Mouse (Mus musculus) kidney, embryonic 14.5 days (tissue): ENCODE data around the gene Faim. TPM values are rescaled to one million over a fixed set of nuclear protein-coding genes. Genes with fewer than 3 reads are reported as not detected.

Experiments
- ATAC-seq: fragments of 200-750 bp; cut with Nextera tagmentation; 2 replicates; pipeline ENCODE4 v1.8.0; 2017; ENCODE audit warnings: moderate number of reproducible peaks, mild to moderate bottlenecking, moderate TSS enrichment, moderate library complexity; ENCODE audit not compliant: low FRiP score, low TSS enrichment
- H3K27ac ChIP-seq: fragments of 300-500 bp; sonication (generic); 2 replicates; pipeline ENCODE4 v1.5.1; 2014; ENCODE audit warnings: low read depth, mild to moderate bottlenecking, low read length, moderate library complexity, mixed read lengths
- H3K27me3 ChIP-seq: fragments of 300-500 bp; sonication (generic); 2 replicates; pipeline ENCODE4 v1.6.1; 2014; ENCODE audit warnings: mild to moderate bottlenecking, low read length; ENCODE audit not compliant: control insufficient read depth, insufficient read depth
- H3K36me3 ChIP-seq: fragments of 300-500 bp; sonication (generic); 2 replicates; pipeline ENCODE4 v1.6.1; 2014; ENCODE audit warnings: low read length, mixed read lengths; ENCODE audit not compliant: control insufficient read depth, insufficient read depth
- H3K4me1 ChIP-seq: fragments of 300-500 bp; sonication (generic); 2 replicates; pipeline ENCODE4 v1.6.1; 2014; ENCODE audit warnings: low read length, mixed read lengths; ENCODE audit not compliant: control insufficient read depth, insufficient read depth
- H3K4me2 ChIP-seq: fragments of 300-500 bp; sonication (generic); replicated peaks from 2 replicates; pipeline ENCODE4 v1.6.1; 2014; ENCODE audit warnings: low read depth, mild to moderate bottlenecking, low read length
- H3K4me3 ChIP-seq: fragments of 300-500 bp; sonication (generic); 2 replicates; pipeline ENCODE4 v1.5.1; 2014; ENCODE audit warnings: mild to moderate bottlenecking, low read length
- H3K9ac ChIP-seq: fragments of 300-500 bp; sonication (generic); 2 replicates; pipeline ENCODE4 v1.6.1; 2014; ENCODE audit warnings: low read depth, mild to moderate bottlenecking, low read length, moderate library complexity
- H3K9me3 ChIP-seq: fragments of 300-500 bp; sonication (generic); 2 replicates; pipeline ENCODE4 v1.6.1; 2016; ENCODE audit warnings: low read length; ENCODE audit not compliant: control insufficient read depth
- WGBS: fragments of 180-500 bp; shearing (Covaris S2); extraction: QIAGEN DNeasy Blood & Tissue Kit; methylation state at CpG from one replicate; pipeline ENCODE4 v1.1.7; 2014; 5-methylcytosine and 5-hydroxymethylcytosine counted together
- polyA plus RNA-seq: library from polyadenylated mRNA; unstranded; fragments of >200 nt; fragmentation: Nextera tagmentation; extraction: Ambion mirVana; gene quantifications from 2 replicates; pipeline ENCODE4 v1.2.1, GENCODE M21; 2014

The Faim gene
- polyA plus RNA-seq, result 52.0 and 55.7 TPM in 2 replicates

DNA sequence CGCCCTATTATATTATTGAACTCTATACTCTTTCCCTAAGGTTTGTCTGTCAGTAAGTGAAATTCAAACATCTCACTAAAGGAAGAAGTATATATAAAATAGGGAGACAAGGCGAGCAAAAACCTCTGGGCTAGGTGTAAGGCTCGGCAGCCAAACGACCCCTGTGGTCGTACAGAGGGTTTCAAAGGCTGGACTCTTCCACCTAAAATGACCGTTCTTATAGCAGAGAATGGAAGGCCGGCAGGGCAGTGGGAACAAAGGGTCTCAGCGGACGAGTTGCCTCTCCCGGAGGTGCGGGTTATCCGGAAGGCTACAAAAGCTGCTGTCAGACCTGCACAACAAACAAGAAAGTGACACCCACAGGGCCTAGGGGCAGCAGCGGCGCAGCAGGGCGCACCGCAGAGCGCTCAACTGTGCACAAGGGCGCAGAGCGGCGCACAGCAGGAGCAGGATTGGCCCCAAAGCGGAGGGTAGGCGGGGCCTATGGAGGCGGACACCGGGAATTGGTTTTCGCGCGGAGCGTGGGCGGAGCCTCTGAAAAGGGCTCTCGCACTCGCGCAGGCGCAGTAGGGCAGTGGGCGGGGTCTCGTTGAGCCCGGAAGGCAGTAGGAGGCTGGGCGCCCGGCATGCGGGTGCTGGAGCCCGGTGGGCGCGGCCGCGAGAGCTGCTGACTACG lies at the start of gene Faim:
Faim (plus strand) TSS at position 574 of the 676 bp plus-strand sequence.
- peak; percentile 99 for ATAC-seq
- Histone ChIP-seq H3K27me3 (peaks cover 16% of the 10 kb centered on the region), H3K27ac (no peak within 1 kb of the TSS), H3K9ac (peak within 1 kb of the TSS; percentile 67), H3K9me3 (no peaks in the 10 kb centered on the region), H3K4me2 (peak within 1 kb of the TSS; percentile 83), H3K4me1 (peaks cover 3% of the 10 kb centered on the region; the same call in 1 of the 2 replicates), H3K4me3 (peak within 1 kb of the TSS; percentile 81), H3K36me3 (no peaks in the 10 kb centered on the region)
- under 1% methylated on average over 38 of the region's 45 CpGs for WGBS

DNA sequence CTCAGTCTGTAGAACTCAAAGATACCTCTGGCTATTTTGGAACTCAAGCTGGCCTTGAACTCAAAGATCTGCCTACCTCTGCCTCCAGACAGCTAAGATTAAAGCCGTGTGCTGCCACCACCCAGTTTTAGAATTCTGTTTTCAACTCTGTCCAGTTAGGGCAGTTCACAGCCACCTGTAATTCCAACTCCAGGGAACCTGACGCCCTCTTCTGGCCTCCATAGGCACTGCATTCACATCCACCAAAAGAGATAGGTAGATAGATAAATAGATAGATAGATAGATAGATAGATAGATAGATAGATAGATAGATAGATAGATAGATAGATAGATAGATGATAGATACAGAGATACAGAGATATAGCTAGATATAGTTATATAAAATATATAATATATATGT lies 46.9 kb upstream of the Faim start:
- no peaks in the 10 kb centered on the region for H3K27me3 ChIP-seq
- H3K9me3 ChIP-seq, result no peaks in the 10 kb centered on the region
- no peak for ATAC-seq
- H3K4me3 ChIP-seq, result no peak overlapping the region
- H3K4me1 ChIP-seq, result 0 out of 2 replicates have a peak, but pooled peaks cover 3% of the 10 kb centered on the region
- WGBS, result 18% methylated on average over 2 of the region's 2 CpGs
- H3K4me2 ChIP-seq, result no peak overlapping the region
- no peak overlapping the region for H3K27ac ChIP-seq
- no peaks in the 10 kb centered on the region for H3K36me3 ChIP-seq
- H3K9ac ChIP-seq, result no peak overlapping the region

DNA sequence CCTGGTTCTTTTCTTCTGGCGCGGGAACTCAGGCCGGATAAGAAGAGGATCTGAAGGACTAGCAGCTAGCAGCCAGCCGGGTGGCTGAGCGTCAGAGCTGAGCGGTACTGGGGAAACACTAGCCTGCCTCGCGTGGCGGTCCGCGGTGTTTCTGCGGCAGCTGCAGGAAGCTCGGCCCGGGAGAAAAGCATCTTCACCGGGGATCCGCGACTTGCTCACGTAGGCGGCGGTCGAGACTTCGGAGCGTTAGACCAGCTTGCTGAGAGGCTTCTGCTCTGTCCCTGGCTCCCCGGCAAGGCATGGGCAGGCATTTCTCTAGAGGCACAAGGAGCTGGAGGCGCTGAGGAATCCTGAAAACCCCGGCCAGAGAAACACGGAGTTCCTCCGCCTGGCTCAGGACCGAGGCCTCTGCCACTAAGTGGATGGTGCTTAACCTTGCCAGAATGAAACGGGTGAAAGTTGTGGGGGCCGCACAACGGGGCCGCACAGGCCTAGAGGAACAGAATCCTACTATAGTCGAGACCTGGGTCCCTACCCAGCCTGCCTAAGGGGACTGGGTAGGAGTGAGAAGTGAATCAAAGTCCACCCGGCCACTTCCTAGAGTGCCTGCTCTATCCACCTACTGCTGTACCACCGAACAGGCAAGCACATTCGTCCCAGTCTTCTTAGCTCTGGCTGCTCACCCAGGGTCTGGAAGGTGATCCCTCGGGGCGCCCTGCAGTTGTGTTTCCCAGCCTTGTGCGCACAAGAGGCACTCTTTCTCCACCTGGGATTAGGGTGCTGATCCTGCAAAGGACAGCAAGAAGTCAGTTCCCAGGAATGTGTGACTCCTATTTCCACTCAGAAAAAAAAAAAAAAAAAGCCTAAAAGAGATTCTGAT lies 33.8 kb upstream of the Faim start:
- H3K4me1 ChIP-seq, result peaks cover 18% of the 10 kb centered on the region
- H3K36me3 ChIP-seq, result no peaks in the 10 kb centered on the region
- no peak overlapping the region for H3K27ac ChIP-seq
- H3K9me3 ChIP-seq, result no peaks in the 10 kb centered on the region
- 0 out of 2 replicates have a peak overlapping the region, but pooled peaks have one; percentile 16 for H3K4me3 ChIP-seq
- no peak overlapping the region for H3K9ac ChIP-seq
- 1% methylated on average over 40 of the region's 40 CpGs for WGBS
- no peak for ATAC-seq
- peak overlapping the region; percentile 15; the same call in 1 of the 2 replicates for H3K4me2 ChIP-seq
- H3K27me3 ChIP-seq, result peaks cover 82% of the 10 kb centered on the region

DNA sequence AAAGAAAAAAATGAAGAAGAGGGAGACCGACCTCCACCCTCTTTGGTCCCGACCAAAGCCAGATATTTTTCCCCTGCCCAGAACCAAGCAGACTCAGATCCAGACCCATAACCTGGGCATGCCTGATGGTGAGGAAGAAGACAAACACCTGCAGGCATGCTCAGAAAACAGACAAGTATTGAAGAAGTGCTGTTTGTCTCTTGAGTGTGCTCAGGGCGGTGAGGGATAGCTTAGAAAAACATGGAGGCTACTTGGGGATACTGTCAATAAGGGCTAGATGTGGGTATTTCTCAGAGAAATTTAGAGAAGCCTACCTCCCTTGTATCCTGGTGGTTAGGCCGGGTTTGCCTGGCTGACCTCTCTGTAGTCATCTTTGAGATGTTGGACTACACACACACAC lies 32.9 kb upstream of the Faim start:
- Histone ChIP-seq H3K9ac (no peak overlapping the region), H3K36me3 (no peaks in the 10 kb centered on the region), H3K4me3 (no peak overlapping the region), H3K27me3 (peaks cover 83% of the 10 kb centered on the region), H3K4me2 (no peak overlapping the region), H3K9me3 (no peaks in the 10 kb centered on the region), H3K4me1 (peaks cover 18% of the 10 kb centered on the region), H3K27ac (no peak overlapping the region)
- no peak for ATAC-seq
- 6% methylated on average over 4 of the region's 4 CpGs for WGBS

DNA sequence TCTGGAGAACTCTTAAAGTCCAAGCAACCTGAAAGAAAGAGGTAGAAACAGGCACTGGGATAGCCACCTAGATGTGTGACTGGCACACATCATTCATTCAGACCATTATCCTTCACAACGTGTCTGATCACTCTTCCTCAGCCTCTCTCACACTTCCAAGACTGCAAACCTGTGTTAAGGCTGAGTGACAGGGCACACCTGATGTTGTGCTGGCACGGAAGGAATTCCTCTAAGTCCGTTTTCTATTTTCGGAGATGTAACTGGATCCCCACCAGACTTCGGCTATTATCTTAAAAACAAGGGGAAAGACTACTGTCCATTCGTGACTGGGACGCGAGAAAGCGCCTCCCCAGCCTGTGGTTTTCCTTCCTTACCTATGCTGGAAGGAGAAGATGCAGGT lies 32.3 kb upstream of the Faim start:
- H3K9me3 ChIP-seq, result no peaks in the 10 kb centered on the region
- 2% methylated on average over 9 of the region's 9 CpGs for WGBS
- H3K27ac ChIP-seq, result no peak overlapping the region
- no peak overlapping the region for H3K4me2 ChIP-seq
- no peaks in the 10 kb centered on the region for H3K36me3 ChIP-seq
- peaks cover 84% of the 10 kb centered on the region for H3K27me3 ChIP-seq
- no peak for ATAC-seq
- no peak overlapping the region for H3K4me3 ChIP-seq
- H3K9ac ChIP-seq, result no peak overlapping the region
- H3K4me1 ChIP-seq, result peaks cover 18% of the 10 kb centered on the region

DNA sequence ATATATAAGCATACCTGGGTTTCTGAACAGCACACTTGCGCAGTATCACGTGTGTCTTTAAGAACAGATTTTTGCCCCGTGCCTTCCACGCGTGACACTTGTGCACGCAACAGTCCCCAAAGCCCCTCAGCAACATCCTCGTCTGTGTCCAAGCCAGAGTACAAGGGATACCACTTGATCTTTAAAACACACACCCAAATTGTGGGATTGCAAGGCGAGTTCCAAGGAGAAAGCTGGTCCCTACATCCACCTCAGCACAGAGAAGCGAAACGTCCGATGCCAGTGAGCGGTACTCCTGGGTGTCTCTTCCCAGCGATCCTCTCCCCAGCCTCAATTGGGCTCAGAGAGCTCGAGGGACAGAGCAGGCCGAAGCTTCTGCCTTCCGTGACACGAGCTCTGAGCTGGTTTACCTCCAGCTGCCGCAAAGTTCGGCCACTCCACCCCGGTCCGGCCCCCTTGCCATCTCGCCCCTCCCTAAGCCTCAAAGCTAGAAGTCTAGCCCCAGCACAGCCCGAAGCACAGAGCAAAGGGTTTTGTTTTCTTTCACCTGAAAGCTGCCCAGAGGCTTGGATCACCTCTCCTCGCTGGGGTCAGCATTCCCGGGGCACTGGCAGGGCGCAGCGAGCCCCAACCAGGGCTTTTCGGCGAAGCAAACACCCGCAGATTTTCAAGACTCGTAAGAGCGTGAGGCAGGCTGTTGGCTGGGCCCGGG lies 31.6 kb upstream of the Faim start:
- no peak for ATAC-seq
- Histone ChIP-seq H3K27me3 (peaks cover 87% of the 10 kb centered on the region), H3K9ac (no peak overlapping the region), H3K36me3 (no peaks in the 10 kb centered on the region), H3K4me2 (peak overlapping the region; percentile 72), H3K9me3 (no peaks in the 10 kb centered on the region), H3K4me3 (peak overlapping the region; percentile 44), H3K27ac (no peak overlapping the region), H3K4me1 (peaks cover 18% of the 10 kb centered on the region)
- 3% methylated on average over 33 of the region's 33 CpGs for WGBS

DNA sequence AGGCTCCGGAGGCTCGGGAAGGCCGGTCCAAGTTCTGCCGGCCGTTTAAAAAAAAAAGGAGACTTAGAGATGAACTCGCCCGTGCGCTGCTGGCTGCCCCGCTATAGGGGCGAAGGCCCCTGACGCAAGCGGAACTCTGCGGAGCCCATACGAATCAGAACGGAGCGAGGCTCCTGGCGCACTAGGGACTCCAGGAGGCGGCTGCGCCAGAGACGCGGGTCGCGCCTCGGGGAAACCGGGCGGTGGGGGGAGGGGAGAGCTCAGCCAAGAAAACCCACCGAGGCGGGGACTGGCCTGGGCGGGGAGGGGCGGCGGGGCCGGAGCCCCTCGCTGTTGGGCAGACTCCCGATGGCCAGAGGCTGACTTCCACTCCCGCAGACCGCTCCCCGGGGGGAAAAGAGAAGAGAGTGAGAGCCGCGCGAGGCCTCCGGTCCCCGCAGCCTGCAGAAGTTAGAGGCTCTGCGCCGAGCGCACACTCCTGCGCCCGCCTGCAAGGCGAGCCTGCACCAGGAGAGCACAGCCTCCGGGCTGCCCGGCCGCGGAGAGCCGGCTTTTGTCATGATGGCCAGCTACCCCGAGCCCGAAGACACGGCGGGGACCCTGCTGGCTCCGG lies 31.0 kb upstream of the Faim start, which contains the start of gene Foxl2:
Foxl2 (plus strand) TSS at position 186 of the 613 bp plus-strand sequence.
- H3K27ac ChIP-seq, result no peak within 1 kb of the TSS

DNA sequence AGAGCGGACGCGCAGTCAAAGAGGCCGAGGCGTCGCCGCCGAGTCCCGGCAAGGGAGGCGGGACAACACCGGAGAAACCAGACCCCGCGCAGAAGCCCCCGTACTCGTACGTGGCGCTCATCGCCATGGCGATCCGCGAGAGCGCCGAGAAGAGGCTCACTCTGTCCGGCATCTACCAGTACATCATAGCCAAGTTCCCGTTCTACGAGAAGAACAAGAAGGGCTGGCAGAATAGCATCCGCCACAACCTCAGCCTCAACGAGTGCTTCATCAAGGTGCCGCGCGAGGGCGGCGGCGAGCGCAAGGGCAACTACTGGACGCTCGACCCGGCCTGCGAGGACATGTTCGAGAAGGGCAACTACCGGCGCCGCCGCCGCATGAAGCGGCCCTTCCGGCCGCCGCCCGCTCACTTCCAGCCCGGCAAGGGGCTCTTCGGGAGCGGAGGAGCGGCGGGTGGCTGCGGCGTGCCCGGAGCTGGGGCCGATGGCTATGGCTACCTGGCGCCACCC lies 30.4 kb upstream of the Faim start:
- Histone ChIP-seq H3K4me3 (peak overlapping the region; percentile 44), H3K9ac (peak overlapping the region; percentile 32), H3K27ac (no peak overlapping the region), H3K4me1 (peaks cover 18% of the 10 kb centered on the region), H3K27me3 (peaks cover 91% of the 10 kb centered on the region), H3K9me3 (no peaks in the 10 kb centered on the region), H3K36me3 (no peaks in the 10 kb centered on the region), H3K4me2 (peak overlapping the region; percentile 72)
- WGBS, result under 1% methylated on average over 46 of the region's 60 CpGs
- 0 out of 2 replicates have a peak, but pooled peaks have one; percentile 2 for ATAC-seq

More for the DNA sequence above, 31.0 kb upstream of the Faim start, which contains the start of gene Foxl2:
- peak within 1 kb of the TSS; percentile 32 for H3K9ac ChIP-seq
- H3K4me3 ChIP-seq, result peak within 1 kb of the TSS; percentile 44
- peak; percentile 63; the same call in 1 of the 2 replicates for ATAC-seq
- H3K4me1 ChIP-seq, result peaks cover 18% of the 10 kb centered on the region
- peak within 1 kb of the TSS; percentile 72 for H3K4me2 ChIP-seq
- no peaks in the 10 kb centered on the region for H3K9me3 ChIP-seq
- H3K36me3 ChIP-seq, result no peaks in the 10 kb centered on the region
- under 1% methylated on average over 58 of the region's 58 CpGs for WGBS
- peaks cover 91% of the 10 kb centered on the region for H3K27me3 ChIP-seq
